9 mouse cellular contexts compared by ENCODE assay signal in the genomic region with DNA sequence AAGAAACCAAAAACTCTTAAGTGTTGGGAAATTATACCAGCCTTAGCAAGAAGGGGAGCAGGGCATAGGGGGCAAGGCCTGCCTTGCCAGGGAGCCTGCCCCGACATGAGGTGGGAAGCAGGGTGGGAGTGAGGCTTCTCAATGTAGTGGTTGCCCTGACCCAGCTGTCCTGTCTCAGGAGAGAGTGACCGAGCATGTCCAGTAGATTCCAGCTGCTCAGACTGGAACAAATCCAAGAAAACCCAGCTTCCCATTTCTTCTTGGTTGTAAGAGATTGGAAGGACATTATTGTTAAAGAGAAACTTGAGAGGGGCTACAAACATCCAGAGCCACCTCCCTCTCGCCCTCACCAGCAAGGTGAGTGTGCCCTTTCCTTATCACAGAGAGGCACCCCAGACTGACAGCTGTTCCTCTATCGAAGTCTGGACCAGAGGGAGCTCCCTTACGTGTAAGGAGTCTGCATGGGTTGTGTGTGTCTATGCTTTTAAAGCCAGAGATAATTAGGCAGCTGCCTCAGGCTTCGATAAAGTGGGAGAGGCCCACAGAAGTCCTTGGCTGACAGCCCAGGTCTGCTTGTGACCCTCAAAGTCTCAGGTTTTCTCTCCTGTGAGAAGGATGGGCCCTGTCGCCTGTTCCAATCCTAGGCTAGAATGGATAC.
A peak's percentile ranks its signal among the peaks of the same experiment; 100 is the strongest.
DNase-seq lines count a peak whose midpoint lies in the region; ATAC-seq and TF ChIP-seq lines count a peak whose summit lies in the region.
"Had no signal": no experiment of that assay in that cellular context is flagged by ENCODE, and none has a peak within 500 bp of the region (broad histone marks: within the 10 kb centered on the region; RNA-seq: fewer than 3 reads in every experiment).

No protein-coding gene starts in this region.

- WGBS in forebrain, embryonic 14.5 days = 31% methylated on average over 7 of the region's 7 CpGs
- WGBS in forebrain, postnatal 0 days = 34% methylated on average over 7 of the region's 7 CpGs
- 86% methylated on average over 7 of the region's 7 CpGs for WGBS in thymus, adult 2 months

- no peak overlapping the region for H3K9ac ChIP-seq in forebrain, embryonic 14.5 days (ENCODE audit: low read length)
- H3K9ac ChIP-seq in forebrain, postnatal 0 days = no peak overlapping the region
- H3K9ac ChIP-seq: embryonic facial prominence, embryonic 15.5 days had no signal

- DNase-seq in forebrain, embryonic 14.5 days (ENCODE audit: low spot score) = peak; percentile 59
- no peak for DNase-seq in forebrain, postnatal 0 days
- peak; percentile 52 for DNase-seq in ovary, postnatal 36 days (ENCODE audit: low spot score)
- no peak for DNase-seq in ovary, postnatal 10 days (ENCODE audit: low spot score)
- DNase-seq in kidney, postnatal 36 days = peak; percentile 25 to 41
- no peak for DNase-seq in thymus, adult 2 months
- no peak for DNase-seq in frontal cortex, postnatal 14 days (ENCODE audit: low spot score in 2 of 2)

- no peak overlapping the region for H3K4me2 ChIP-seq in forebrain, embryonic 14.5 days (ENCODE audit: low read length)
- H3K4me2 ChIP-seq in forebrain, postnatal 0 days (ENCODE audit: low read depth) = no peak overlapping the region
- H3K4me2 ChIP-seq: embryonic facial prominence, embryonic 15.5 days had no signal

- H3K4me1 ChIP-seq in forebrain, embryonic 14.5 days (ENCODE audit: control insufficient read depth, insufficient read depth, low read length) = peaks cover 14% of the 10 kb centered on the region
- H3K4me1 ChIP-seq in forebrain, postnatal 0 days (ENCODE audit: insufficient read depth) = 0 out of 2 replicates have a peak, but pooled peaks cover 3% of the 10 kb centered on the region
- H3K4me1 ChIP-seq in thymus, adult 2 months (replicated peaks; ENCODE audit: control insufficient read depth, insufficient read depth, low read length) = peaks cover 19% of the 10 kb centered on the region

- TF ChIP-seq POLR2A in thymus, adult 2 months (IDR thresholded peaks at IDR 0.05; ENCODE audit: control insufficient read depth, extremely low read depth, insufficient read depth, low read length, poor library complexity) = no peak

- no peaks in the 10 kb centered on the region for H3K9me3 ChIP-seq in forebrain, embryonic 14.5 days (replicated peaks; ENCODE audit: control insufficient read depth, low read length)
- H3K9me3 ChIP-seq in forebrain, postnatal 0 days (ENCODE audit: low read length) = no peaks in the 10 kb centered on the region
- H3K9me3 ChIP-seq: embryonic facial prominence, embryonic 15.5 days had no signal

- ATAC-seq in forebrain, embryonic 14.5 days = no peak
- ATAC-seq in forebrain, postnatal 0 days = no peak
- ATAC-seq in CD4-positive, CD25-positive, alpha-beta regulatory T cell, adult 4 months = no peak

- no peak overlapping the region for H3K4me3 ChIP-seq in forebrain, embryonic 14.5 days (ENCODE audit: low read depth, low read length)
- no peak overlapping the region for H3K4me3 ChIP-seq in forebrain, postnatal 0 days (ENCODE audit: low read depth, low read length)
- no peak overlapping the region for H3K4me3 ChIP-seq in thymus, adult 2 months (ENCODE audit: control insufficient read depth, insufficient read depth, low read length)
- H3K4me3 ChIP-seq: embryonic facial prominence, embryonic 15.5 days had no signal

- no peaks in the 10 kb centered on the region for H3K36me3 ChIP-seq in forebrain, embryonic 14.5 days (ENCODE audit: control insufficient read depth, insufficient read depth, low read length)
- no peaks in the 10 kb centered on the region for H3K36me3 ChIP-seq in forebrain, postnatal 0 days (ENCODE audit: insufficient read depth)
- no peaks in the 10 kb centered on the region for H3K36me3 ChIP-seq in thymus, adult 2 months (ENCODE audit: control insufficient read depth, insufficient read depth, low read length)
- H3K36me3 ChIP-seq: embryonic facial prominence, embryonic 15.5 days had no signal

- no peaks in the 10 kb centered on the region for H3K27me3 ChIP-seq in forebrain, embryonic 14.5 days (replicated peaks; ENCODE audit: control insufficient read depth, insufficient read depth, low read length)
- no peaks in the 10 kb centered on the region for H3K27me3 ChIP-seq in forebrain, postnatal 0 days (ENCODE audit: insufficient read depth, low read length)
- no peaks in the 10 kb centered on the region for H3K27me3 ChIP-seq in thymus, adult 2 months (ENCODE audit: control insufficient read depth, insufficient read depth, low read length)
- H3K27me3 ChIP-seq: embryonic facial prominence, embryonic 15.5 days had no signal

- TF ChIP-seq CTCF in forebrain, postnatal 0 days (IDR thresholded peaks at IDR 0.05; ENCODE audit: low read depth) = no peak
- no peak for TF ChIP-seq CTCF in thymus, adult 2 months (IDR thresholded peaks at IDR 0.05; ENCODE audit: borderline replicate concordance, control insufficient read depth, extremely low read depth, insufficient read depth, low read length, poor library complexity)

- H3K27ac ChIP-seq in forebrain, embryonic 14.5 days (ENCODE audit: low read depth, low read length) = no peak overlapping the region
- no peak overlapping the region for H3K27ac ChIP-seq in forebrain, postnatal 0 days (ENCODE audit: low read depth, low read length)
- H3K27ac ChIP-seq in thymus, adult 2 months (ENCODE audit: control insufficient read depth, insufficient read depth, low read length) = no peak overlapping the region
- H3K27ac ChIP-seq: embryonic facial prominence, embryonic 15.5 days had no signal

Comparison
In these comparisons a context has a peak if more than half of its experiments do, and no peak if none do; other contexts are left out.
1. DNase-seq: peak in forebrain, embryonic 14.5 days (single experiment), ovary, postnatal 36 days (single experiment) and kidney, postnatal 36 days (2 of 2); none in forebrain, postnatal 0 days (single experiment), ovary, postnatal 10 days (single experiment), thymus, adult 2 months (single experiment) and frontal cortex, postnatal 14 days (0 of 2).